Mouse (Mus musculus) embryonic facial prominence, embryonic 13.5 days (tissue): ENCODE results near the gene Foxo1. TPM values are rescaled to one million over a fixed set of nuclear protein-coding genes. Genes with fewer than 3 reads are reported as not detected.

Experiments used
- ATAC-seq: fragments of 200-750 bp; cut with Nextera tagmentation; 2 replicates; pipeline ENCODE4 v1.8.0; 2017; ENCODE audit warnings: low read depth; ENCODE audit not compliant: insufficient number of reproducible peaks, insufficient read depth, low FRiP score, low TSS enrichment
- H3K27ac ChIP-seq: fragments of 300-500 bp; sonication (generic); 2 replicates; pipeline ENCODE4 v1.5.1; 2015; ENCODE audit warnings: moderate library complexity, mild to moderate bottlenecking, inconsistent platforms
- H3K27me3 ChIP-seq: fragments of 300-500 bp; sonication (generic); 2 replicates; pipeline ENCODE4 v1.6.1; 2015; ENCODE audit warnings: mild to moderate bottlenecking, inconsistent platforms
- H3K36me3 ChIP-seq: fragments of 300-500 bp; sonication (generic); 2 replicates; pipeline ENCODE4 v1.6.1; 2015; ENCODE audit warnings: mild to moderate bottlenecking, inconsistent platforms
- H3K4me1 ChIP-seq: fragments of 300-500 bp; sonication (generic); 2 replicates; pipeline ENCODE4 v1.6.1; 2015; ENCODE audit warnings: inconsistent platforms
- H3K4me2 ChIP-seq: fragments of 300-500 bp; sonication (generic); 2 replicates; pipeline ENCODE4 v1.6.1; 2015; ENCODE audit warnings: moderate library complexity, mild to moderate bottlenecking, inconsistent platforms
- H3K4me3 ChIP-seq: fragments of 300-500 bp; sonication (generic); 2 replicates; pipeline ENCODE4 v1.5.1; 2015; ENCODE audit warnings: mild to moderate bottlenecking, inconsistent platforms
- H3K9ac ChIP-seq: fragments of 300-500 bp; sonication (generic); 2 replicates; pipeline ENCODE4 v1.6.1; 2015; ENCODE audit warnings: mild to moderate bottlenecking, inconsistent platforms
- H3K9me3 ChIP-seq: fragments of 300-500 bp; sonication (generic); 2 replicates; pipeline ENCODE4 v1.6.1; 2016; ENCODE audit warnings: inconsistent platforms
- WGBS: fragments of 180-500 bp; shearing (Covaris S2); methylation state at CpG from one replicate; pipeline ENCODE4 v1.1.7; 2015; ENCODE audit warnings: mixed read lengths; 5-methylcytosine and 5-hydroxymethylcytosine counted together
- polyA plus RNA-seq: library from polyadenylated mRNA; unstranded; fragments of >200 nt; fragmentation: Nextera tagmentation; extraction: Ambion mirVana; gene quantifications from 2 replicates; pipeline ENCODE4 v1.2.1, GENCODE M21; 2015

The Foxo1 gene
- polyA plus RNA-seq, 1 experiment from 2014 or later: 5.7 TPM

DNA sequence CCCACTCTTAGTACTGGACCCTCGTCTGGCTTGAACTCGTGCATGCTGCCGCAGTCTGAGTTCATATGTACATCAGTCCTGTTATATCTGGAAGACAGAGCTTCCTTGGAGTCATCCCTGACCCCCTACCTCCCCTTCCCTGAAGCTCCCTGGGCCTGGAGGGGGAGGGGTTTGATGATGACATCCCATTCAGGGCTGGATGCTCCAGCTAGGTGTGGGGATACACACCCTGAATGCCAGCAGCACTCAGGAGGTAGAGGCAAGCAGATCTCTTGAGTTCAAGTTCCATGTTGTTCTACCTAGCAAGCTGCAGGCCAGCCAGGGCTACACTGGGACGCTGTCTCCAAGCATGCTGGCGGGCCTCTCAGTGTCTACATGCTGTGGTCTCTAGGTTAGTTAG is 56.9 kb downstream of the Foxo1 start:
- ATAC-seq: no peak
- Histone ChIP-seq H3K4me3 (no peak overlapping the region), H3K4me2 (no peak overlapping the region), H3K9me3 (no peaks in the 10 kb centered on the region), H3K27me3 (no peaks in the 10 kb centered on the region), H3K4me1 (peaks cover 28% of the 10 kb centered on the region), H3K9ac (no peak overlapping the region), H3K27ac (no peak overlapping the region), H3K36me3 (no peaks in the 10 kb centered on the region)
- 94% methylated on average over 5 of the region's 5 CpGs for WGBS

DNA sequence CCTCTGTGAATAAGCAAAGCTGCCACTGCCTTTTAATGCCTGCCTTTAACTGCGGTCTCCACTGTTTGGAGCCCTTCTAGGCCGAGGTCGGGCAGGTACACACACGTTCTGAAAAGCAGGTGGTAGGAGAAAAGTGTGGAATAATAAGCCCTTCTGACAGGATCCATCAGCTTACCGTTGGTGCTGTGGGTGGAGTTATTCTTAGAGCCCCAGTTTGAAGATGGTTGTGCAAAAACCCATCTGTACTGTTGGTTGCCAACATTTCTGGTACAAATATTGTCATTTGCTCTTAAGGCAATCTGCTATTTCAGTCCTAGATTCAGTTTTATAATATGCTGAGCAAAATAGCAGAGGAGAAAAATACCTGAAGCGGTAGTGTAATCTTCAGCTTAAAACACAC is 58.6 kb downstream of the Foxo1 start:
- Histone ChIP-seq H3K4me3 (no peak overlapping the region), H3K9ac (no peak overlapping the region), H3K4me1 (peaks cover 35% of the 10 kb centered on the region), H3K36me3 (no peaks in the 10 kb centered on the region), H3K27ac (no peak overlapping the region), H3K27me3 (no peaks in the 10 kb centered on the region), H3K9me3 (no peaks in the 10 kb centered on the region), H3K4me2 (no peak overlapping the region)
- WGBS: 77% methylated on average over 6 of the region's 6 CpGs
- ATAC-seq: 0 out of 2 replicates have a peak, but pooled peaks have one; percentile 52

DNA sequence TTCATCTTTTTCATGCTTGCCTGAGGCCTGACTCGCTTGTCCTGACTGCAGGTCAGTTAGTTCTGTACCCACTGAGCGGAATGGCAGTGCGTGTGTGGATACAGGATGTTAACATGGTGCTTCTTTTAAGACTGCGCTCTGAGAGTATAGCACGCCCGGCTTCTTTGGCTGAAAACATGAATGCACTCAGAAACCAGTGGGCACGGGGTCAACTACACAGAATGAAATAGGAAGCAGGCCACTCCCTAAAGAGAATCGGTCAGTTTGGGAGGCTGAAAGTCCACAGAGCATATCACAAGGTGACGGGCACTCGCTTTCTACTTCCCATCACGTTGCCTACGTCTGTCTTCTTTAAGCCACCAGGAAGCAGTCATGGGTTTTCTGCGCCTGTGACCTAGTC is 59.0 kb downstream of the Foxo1 start:
- Histone ChIP-seq H3K4me2 (no peak overlapping the region), H3K27me3 (no peaks in the 10 kb centered on the region), H3K4me1 (peaks cover 30% of the 10 kb centered on the region), H3K9ac (no peak overlapping the region), H3K36me3 (no peaks in the 10 kb centered on the region), H3K9me3 (no peaks in the 10 kb centered on the region), H3K27ac (no peak overlapping the region; the same call in 1 of the 2 replicates), H3K4me3 (no peak overlapping the region)
- no peak for ATAC-seq
- 74% methylated on average over 13 of the region's 13 CpGs for WGBS

DNA sequence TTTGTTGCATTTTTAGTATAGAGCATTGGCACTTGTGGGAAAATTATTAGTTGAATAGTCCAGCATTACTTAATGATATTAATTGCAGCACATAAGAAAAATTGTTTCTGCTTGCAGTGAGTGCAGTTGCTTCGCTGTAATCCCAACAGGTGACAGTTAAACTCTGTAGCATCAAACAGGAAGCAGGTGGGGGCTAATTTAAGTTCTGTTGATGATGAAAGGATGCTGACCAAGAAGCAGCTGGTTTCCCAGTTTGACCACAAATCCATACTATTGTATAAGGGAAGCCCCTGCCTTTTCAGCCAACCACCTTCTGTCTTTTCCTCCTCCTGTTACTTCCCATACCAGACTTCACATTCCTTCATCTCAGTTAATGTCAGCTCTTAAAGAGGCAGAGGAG is 63.6 kb downstream of the Foxo1 start:
- Histone ChIP-seq H3K9ac (no peak overlapping the region), H3K27me3 (no peaks in the 10 kb centered on the region), H3K4me3 (no peak overlapping the region), H3K27ac (no peak overlapping the region), H3K36me3 (no peaks in the 10 kb centered on the region), H3K4me1 (peaks cover 21% of the 10 kb centered on the region; the same call in 1 of the 2 replicates), H3K4me2 (no peak overlapping the region), H3K9me3 (no peaks in the 10 kb centered on the region)
- WGBS: 78% methylated on average over 1 of the region's 1 CpGs
- no peak for ATAC-seq

DNA sequence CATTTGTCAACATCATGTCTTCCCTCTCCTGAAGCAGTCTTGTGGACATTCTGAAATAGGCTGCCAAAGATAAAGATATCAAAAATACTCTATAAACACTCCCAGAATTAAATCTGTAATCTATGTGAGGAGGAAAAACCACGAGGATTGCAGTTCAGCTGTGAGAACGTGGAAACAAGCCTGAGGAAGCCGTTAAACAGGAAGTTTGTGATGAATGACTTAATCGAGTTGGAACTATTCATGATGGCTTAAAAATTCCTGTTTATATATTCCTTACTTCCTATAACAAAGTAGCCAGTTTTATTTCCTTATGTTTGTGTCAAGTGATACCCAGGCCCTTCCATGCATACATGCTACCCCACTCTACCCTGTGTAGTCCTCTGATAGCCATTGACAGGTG is 70.6 kb downstream of the Foxo1 start:
- no peaks in the 10 kb centered on the region for H3K27me3 ChIP-seq
- ATAC-seq: no peak
- no peak overlapping the region for H3K27ac ChIP-seq
- WGBS: 70% methylated on average over 4 of the region's 4 CpGs
- no peak overlapping the region for H3K9ac ChIP-seq
- no peaks in the 10 kb centered on the region for H3K36me3 ChIP-seq
- H3K4me2 ChIP-seq: no peak overlapping the region
- H3K9me3 ChIP-seq: no peaks in the 10 kb centered on the region
- peaks cover 22% of the 10 kb centered on the region for H3K4me1 ChIP-seq
- H3K4me3 ChIP-seq: no peak overlapping the region

DNA sequence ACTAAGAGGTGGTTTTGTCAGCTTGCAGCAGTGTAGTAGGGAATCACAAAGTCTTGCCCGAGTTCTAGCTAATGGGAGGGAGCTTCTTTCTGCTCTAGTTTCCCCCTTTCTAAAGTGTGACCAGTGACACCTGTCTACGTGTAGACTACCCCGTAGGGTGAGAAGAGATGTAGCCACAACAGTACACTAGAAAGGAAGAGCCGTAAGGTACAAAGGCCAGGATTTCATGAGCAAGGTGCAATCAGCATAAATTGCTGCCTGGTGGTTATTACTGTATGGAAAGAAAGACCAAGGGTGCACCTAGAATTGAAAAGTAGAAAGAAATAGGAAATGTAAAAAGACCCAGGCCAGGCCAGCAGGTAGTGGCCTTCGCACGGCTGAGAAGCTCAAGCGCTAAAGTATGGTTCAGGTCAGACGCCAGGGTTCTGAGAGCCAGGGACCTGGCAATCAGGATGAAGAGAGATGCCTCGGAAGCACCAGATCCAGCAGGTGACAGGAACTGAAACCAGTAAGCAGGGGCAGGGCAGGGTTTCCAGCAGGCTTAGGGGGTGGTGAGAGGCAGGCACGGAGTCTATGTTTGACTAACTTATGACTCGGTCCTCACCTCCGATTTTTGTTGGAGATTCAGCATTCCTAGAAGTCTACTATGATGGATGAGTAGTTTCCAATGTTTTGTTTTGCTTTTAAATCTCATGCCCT is 72.3 kb downstream of the Foxo1 start:
- WGBS: 88% methylated on average over 12 of the region's 12 CpGs
- Histone ChIP-seq H3K9ac (no peak overlapping the region), H3K4me1 (peaks cover 25% of the 10 kb centered on the region), H3K4me3 (no peak overlapping the region), H3K4me2 (no peak overlapping the region), H3K27me3 (no peaks in the 10 kb centered on the region), H3K27ac (no peak overlapping the region), H3K36me3 (peaks cover 4% of the 10 kb centered on the region), H3K9me3 (no peaks in the 10 kb centered on the region)
- ATAC-seq: no peak

DNA sequence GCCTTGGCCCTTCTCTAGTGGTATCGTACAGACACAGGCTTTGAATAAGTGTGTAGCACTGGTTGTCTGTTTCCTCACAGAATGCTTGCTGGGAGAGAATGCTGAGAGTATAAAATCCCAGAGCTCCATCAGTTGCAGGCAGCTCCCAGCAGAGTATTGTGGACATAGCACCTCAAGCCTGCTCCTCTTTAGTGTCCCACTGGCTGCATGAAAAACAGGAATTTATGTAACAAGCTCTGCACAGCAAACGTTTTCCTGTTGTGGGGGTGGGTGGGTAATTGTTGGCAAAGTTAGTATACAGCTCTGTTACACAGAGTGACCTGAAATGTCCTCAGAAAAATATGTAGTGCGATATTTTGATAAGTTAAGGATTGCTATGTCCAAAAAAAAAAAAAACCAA is 74.1 kb downstream of the Foxo1 start:
- H3K4me1 ChIP-seq: peaks cover 25% of the 10 kb centered on the region
- H3K27ac ChIP-seq: no peak overlapping the region
- H3K9ac ChIP-seq: no peak overlapping the region
- no peak for ATAC-seq
- WGBS: 53% methylated on average over 3 of the region's 3 CpGs
- H3K4me3 ChIP-seq: no peak overlapping the region
- H3K9me3 ChIP-seq: no peaks in the 10 kb centered on the region
- H3K36me3 ChIP-seq: peaks cover 11% of the 10 kb centered on the region
- no peaks in the 10 kb centered on the region for H3K27me3 ChIP-seq
- H3K4me2 ChIP-seq: no peak overlapping the region

DNA sequence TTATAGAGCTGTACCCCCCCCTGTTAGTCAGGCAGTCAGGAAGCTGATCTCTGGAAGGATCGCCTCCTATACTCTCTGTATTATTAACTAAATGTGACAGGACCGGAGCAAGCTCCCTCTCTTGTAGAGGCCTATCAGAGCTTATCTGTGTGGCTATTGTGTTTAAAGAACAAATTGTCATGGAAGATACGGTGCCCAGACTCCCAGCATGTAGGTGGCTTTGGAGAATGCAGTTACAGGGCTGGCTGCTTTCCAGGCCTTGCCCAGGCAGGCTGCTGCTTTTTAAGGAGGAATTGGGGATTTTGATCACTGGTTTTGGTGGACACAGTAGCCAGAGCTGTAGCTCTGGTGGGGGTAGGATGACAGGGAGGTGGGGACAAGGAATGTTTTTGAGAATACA is 74.7 kb downstream of the Foxo1 start:
- peaks cover 25% of the 10 kb centered on the region for H3K4me1 ChIP-seq
- H3K27ac ChIP-seq: peak overlapping the region; percentile 17; the same call in 1 of the 2 replicates
- H3K9ac ChIP-seq: no peak overlapping the region
- peaks cover 11% of the 10 kb centered on the region for H3K36me3 ChIP-seq
- H3K4me2 ChIP-seq: no peak overlapping the region
- whole genome bisulfite sequencing: 11% methylated on average over 3 of the region's 3 CpGs
- no peak overlapping the region for H3K4me3 ChIP-seq
- H3K27me3 ChIP-seq: no peaks in the 10 kb centered on the region
- no peak for ATAC-seq
- no peaks in the 10 kb centered on the region for H3K9me3 ChIP-seq

DNA sequence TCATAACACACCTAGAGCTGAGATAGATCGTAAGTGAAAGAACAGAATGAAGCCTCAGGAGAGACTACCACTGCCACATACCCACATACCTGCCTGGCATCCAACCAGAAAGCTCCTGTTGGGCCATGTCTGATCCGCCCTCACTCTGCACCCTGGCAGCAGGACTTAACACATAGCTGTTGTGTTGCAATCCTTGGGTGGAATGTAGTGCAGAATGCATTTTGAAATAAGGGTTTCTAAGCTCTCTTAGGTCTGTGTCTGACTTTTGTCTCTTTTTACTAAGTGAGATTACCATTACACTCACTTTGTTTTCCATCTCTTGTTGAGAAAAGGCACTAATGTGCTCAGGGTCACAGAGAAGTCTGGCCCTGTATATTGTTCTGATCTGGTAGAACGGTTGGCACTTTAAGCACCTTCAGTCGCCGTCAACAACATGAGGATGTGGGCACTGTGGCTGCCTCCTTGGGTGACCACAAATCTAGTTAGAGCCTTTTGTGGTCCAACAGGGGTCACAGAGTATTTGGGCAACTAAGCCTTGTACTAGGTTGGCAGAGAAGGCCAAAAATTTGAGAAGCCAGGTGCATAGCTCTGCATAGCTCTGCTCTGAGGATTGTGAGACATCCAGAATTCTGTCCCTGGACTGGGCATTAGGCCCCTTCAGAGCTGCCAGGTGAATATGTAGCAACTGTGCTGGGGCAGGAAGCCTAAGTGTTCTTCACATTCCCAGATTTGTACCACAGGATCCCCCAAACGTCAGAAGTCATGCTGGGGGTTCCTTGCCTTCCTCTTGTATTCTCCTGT is 75.3 kb downstream of the Foxo1 start:
- Histone ChIP-seq H3K9me3 (no peaks in the 10 kb centered on the region), H3K36me3 (peaks cover 11% of the 10 kb centered on the region), H3K4me3 (no peak overlapping the region), H3K4me2 (no peak overlapping the region), H3K9ac (no peak overlapping the region), H3K4me1 (peaks cover 25% of the 10 kb centered on the region), H3K27ac (peak overlapping the region; percentile 17; the same call in 1 of the 2 replicates), H3K27me3 (no peaks in the 10 kb centered on the region)
- no peak for ATAC-seq
- WGBS: 68% methylated on average over 6 of the region's 6 CpGs

DNA sequence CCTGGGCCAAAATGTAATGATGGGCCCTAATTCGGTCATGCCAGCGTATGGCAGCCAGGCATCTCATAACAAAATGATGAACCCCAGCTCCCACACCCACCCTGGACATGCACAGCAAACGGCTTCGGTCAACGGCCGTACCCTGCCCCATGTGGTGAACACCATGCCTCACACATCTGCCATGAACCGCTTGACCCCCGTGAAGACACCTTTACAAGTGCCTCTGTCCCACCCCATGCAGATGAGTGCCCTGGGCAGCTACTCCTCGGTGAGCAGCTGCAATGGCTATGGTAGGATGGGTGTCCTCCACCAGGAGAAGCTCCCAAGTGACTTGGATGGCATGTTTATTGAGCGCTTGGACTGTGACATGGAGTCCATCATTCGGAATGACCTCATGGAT is 77.7 kb downstream of the Foxo1 start:
- no peaks in the 10 kb centered on the region for H3K9me3 ChIP-seq
- H3K4me1 ChIP-seq: peaks cover 35% of the 10 kb centered on the region
- H3K4me3 ChIP-seq: no peak overlapping the region
- no peak overlapping the region for H3K9ac ChIP-seq
- no peaks in the 10 kb centered on the region for H3K27me3 ChIP-seq
- 96% methylated on average over 11 of the region's 11 CpGs for WGBS
- H3K36me3 ChIP-seq: peaks cover 11% of the 10 kb centered on the region
- H3K4me2 ChIP-seq: no peak overlapping the region
- no peak for ATAC-seq
- no peak overlapping the region for H3K27ac ChIP-seq

DNA sequence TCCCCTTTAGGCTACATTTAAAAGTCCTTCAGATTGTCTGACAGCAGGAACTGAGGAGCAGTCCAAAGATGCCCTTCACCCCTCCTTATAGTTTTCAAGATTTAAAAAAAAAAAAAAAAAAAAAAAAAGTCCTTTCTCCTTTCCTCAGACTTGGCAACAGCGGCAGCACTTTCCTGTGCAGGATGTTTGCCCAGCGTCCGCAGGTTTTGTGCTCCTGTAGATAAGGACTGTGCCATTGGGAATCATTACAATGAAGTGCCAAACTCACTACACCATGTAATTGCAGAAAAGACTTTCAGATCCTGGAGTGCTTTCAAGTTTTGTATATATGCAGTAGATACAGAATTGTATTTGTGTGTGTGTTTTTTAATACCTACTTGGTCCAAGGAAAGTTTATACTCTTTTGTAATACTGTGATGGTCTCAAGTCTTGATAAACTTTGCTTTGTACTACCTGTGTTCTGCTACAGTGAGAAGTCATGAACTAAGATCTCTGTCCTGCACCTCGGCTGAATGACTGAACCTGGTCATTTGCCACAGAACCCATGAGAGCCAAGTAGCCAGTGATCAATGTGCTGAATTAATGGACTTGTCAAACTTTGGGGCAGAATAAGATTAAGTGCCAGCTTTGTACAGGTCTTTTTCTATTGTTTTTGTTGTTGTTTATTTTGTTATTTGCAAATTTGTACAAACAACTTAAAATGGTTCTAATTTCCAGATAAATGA is 79.0 kb downstream of the Foxo1 start:
- no peak overlapping the region for H3K4me2 ChIP-seq
- H3K9me3 ChIP-seq: no peaks in the 10 kb centered on the region
- WGBS: 78% methylated on average over 4 of the region's 4 CpGs
- no peak overlapping the region for H3K9ac ChIP-seq
- ATAC-seq: no peak
- H3K4me3 ChIP-seq: no peak overlapping the region
- no peak overlapping the region for H3K27ac ChIP-seq
- peaks cover 27% of the 10 kb centered on the region for H3K4me1 ChIP-seq
- H3K36me3 ChIP-seq: peaks cover 11% of the 10 kb centered on the region
- no peaks in the 10 kb centered on the region for H3K27me3 ChIP-seq
